Mouse (Mus musculus): ENCODE results near the gene Nedd9. TPM values are rescaled to one million over a fixed set of nuclear protein-coding genes. Genes with fewer than 3 reads are reported as not detected.

The Nedd9 gene
- total and polyA plus RNA-seq, 3 experiments: 0.15 to 0.25 TPM; not detected in 1

GRCm38 (mm10) chr13:41442145-41442544, 45.0 kb downstream of the Nedd9 start:
- no peaks in the 10 kb centered on the region for H3K9me3 ChIP-seq (replicated peaks; ENCODE audit: insufficient read depth, low read length)
- no peaks in the 10 kb centered on the region for H3K27me3 ChIP-seq (ENCODE audit: control insufficient read depth in 1 of 2, insufficient read depth in 2 of 2, low read length in 2 of 2)
- no peak overlapping the region for H3K27ac ChIP-seq (ENCODE audit: control insufficient read depth, low read depth, low read length)
- no peak for DNase-seq (ENCODE audit: low read depth, low spot score)
- TF ChIP-seq EP300 (IDR thresholded peaks at IDR 0.05; ENCODE audit: low read depth in 1 of 2, low read length in 2 of 2) (no peak), MAZ (IDR thresholded peaks at IDR 0.05; ENCODE audit: low read depth, low read length) (no peak), KAT2A (conservative IDR thresholded peaks at IDR 0.05; ENCODE audit: low read depth, low read length) (no peak), POLR2AphosphoS2 (IDR thresholded peaks at IDR 0.05; ENCODE audit: low read length) (no peak), ZNF384 (IDR thresholded peaks at IDR 0.05; ENCODE audit: low read depth, low read length) (no peak), SMC3 (IDR thresholded peaks at IDR 0.05; ENCODE audit: low read depth, low read length) (no peak), POLR2AphosphoS5 (IDR thresholded peaks at IDR 0.05; ENCODE audit: borderline replicate concordance, low read depth, low read length) (no peak), ZKSCAN1 (IDR thresholded peaks at IDR 0.05; ENCODE audit: low read depth, low read length) (no peak), MAX (IDR thresholded peaks at IDR 0.05; ENCODE audit: low read length) (no peak), UBTF (IDR thresholded peaks at IDR 0.05; ENCODE audit: borderline replicate concordance, insufficient read depth, low read depth, low read length) (no peak), CHD2 (IDR thresholded peaks at IDR 0.05; ENCODE audit: low read length) (no peak), ZMIZ1 (IDR thresholded peaks at IDR 0.05; ENCODE audit: low read depth, low read length) (no peak), POLR2A (IDR thresholded peaks at IDR 0.05; ENCODE audit: control insufficient read depth in 1 of 2, insufficient read depth in 1 of 2, low read depth in 1 of 2, low read length in 2 of 2, poor library complexity in 1 of 2) (no peak), TAL1 (IDR thresholded peaks at IDR 0.05; ENCODE audit: low read length) (no peak), NELFE (IDR thresholded peaks at IDR 0.05; ENCODE audit: low read depth, low read length) (no peak), ETS1 (IDR thresholded peaks at IDR 0.05; ENCODE audit: low read depth, low read length) (no peak), BHLHE40 (IDR thresholded peaks at IDR 0.05; ENCODE audit: borderline replicate concordance, low read depth, low read length) (no peak)
- no peaks in the 10 kb centered on the region for H3K36me3 ChIP-seq (ENCODE audit: control insufficient read depth in 1 of 2, insufficient read depth in 2 of 2, low read length in 2 of 2)
- no peak overlapping the region for H3K4me3 ChIP-seq (ENCODE audit: control insufficient read depth in 1 of 2, insufficient read depth in 1 of 2, low read depth in 2 of 2, low read length in 2 of 2)
- no peaks in the 10 kb centered on the region for H3K79me2 ChIP-seq (ENCODE audit: control insufficient read depth, insufficient read depth, low read length, poor library complexity)
- no peaks in the 10 kb centered on the region for H3K4me1 ChIP-seq (ENCODE audit: control insufficient read depth in 1 of 2, insufficient read depth in 2 of 2, low read length in 2 of 2)
- no peak overlapping the region for H3K9ac ChIP-seq (ENCODE audit: control insufficient read depth, low read depth, low read length, poor library complexity, severe bottlenecking)

- no peaks in the 10 kb centered on the region for H3K9me3 ChIP-seq (replicated peaks; ENCODE audit: insufficient read depth, low read length)
- H3K79me2 ChIP-seq (ENCODE audit: control insufficient read depth, insufficient read depth, low read length, poor library complexity): no peaks in the 10 kb centered on the region
- TF ChIP-seq RCOR1 (IDR thresholded peaks at IDR 0.05; ENCODE audit: low read depth, low read length): no peak
- no peak for TF ChIP-seq ELF1 (IDR thresholded peaks at IDR 0.05; ENCODE audit: low read depth, low read length)
- no peak for TF ChIP-seq MXI1 (IDR thresholded peaks at IDR 0.05; ENCODE audit: low read depth, low read length)
- TF ChIP-seq USF2 (IDR thresholded peaks at IDR 0.05; ENCODE audit: borderline replicate concordance in 1 of 2, insufficient read depth in 1 of 2, low read depth in 1 of 2, low read length in 2 of 2): no peak
- no peak for TF ChIP-seq TCF12 (IDR thresholded peaks at IDR 0.05; ENCODE audit: low read depth, low read length)
- no peak for TF ChIP-seq EP300 (IDR thresholded peaks at IDR 0.05; ENCODE audit: low read depth in 1 of 2, low read length in 2 of 2)
- TF ChIP-seq TAL1 (IDR thresholded peaks at IDR 0.05; ENCODE audit: low read length): no peak
- no peak for TF ChIP-seq CHD2 (IDR thresholded peaks at IDR 0.05; ENCODE audit: low read length)
- TF ChIP-seq CHD1 (IDR thresholded peaks at IDR 0.05; ENCODE audit: low read depth, low read length): no peak
- TF ChIP-seq MYC (IDR thresholded peaks at IDR 0.05; ENCODE audit: low read depth, low read length): no peak
- no peak for TF ChIP-seq ZMIZ1 (IDR thresholded peaks at IDR 0.05; ENCODE audit: low read depth, low read length)
- TF ChIP-seq MYB (IDR thresholded peaks at IDR 0.05; ENCODE audit: low read depth, low read length): no peak
- no peak for TF ChIP-seq GABPA (IDR thresholded peaks at IDR 0.05; ENCODE audit: low read depth, low read length)
- no peak for TF ChIP-seq E2F4 (IDR thresholded peaks at IDR 0.05; ENCODE audit: borderline replicate concordance, low read depth, low read length)
- no peak for TF ChIP-seq HCFC1 (IDR thresholded peaks at IDR 0.05; ENCODE audit: low read depth, low read length)
- no peak for DNase-seq (ENCODE audit: low read depth, low spot score)
- H3K4me1 ChIP-seq (ENCODE audit: control insufficient read depth in 1 of 2, insufficient read depth in 2 of 2, low read length in 2 of 2): no peaks in the 10 kb centered on the region
- H3K4me3 ChIP-seq (ENCODE audit: control insufficient read depth in 1 of 2, insufficient read depth in 1 of 2, low read depth in 2 of 2, low read length in 2 of 2): no peak overlapping the region
- H3K27ac ChIP-seq (ENCODE audit: control insufficient read depth, low read depth, low read length): no peak overlapping the region
- no peak overlapping the region for H3K9ac ChIP-seq (ENCODE audit: control insufficient read depth, low read depth, low read length, poor library complexity, severe bottlenecking)
- H3K27me3 ChIP-seq (ENCODE audit: control insufficient read depth in 1 of 2, insufficient read depth in 2 of 2, low read length in 2 of 2): no peaks in the 10 kb centered on the region
- H3K36me3 ChIP-seq (ENCODE audit: control insufficient read depth in 1 of 2, insufficient read depth in 2 of 2, low read length in 2 of 2): no peaks in the 10 kb centered on the region
Measured at GRCm38 (mm10) chr13:41440205-41440604, 47.0 kb downstream of the Nedd9 start.
